Mouse (Mus musculus) brain, embryonic 14.5 days (tissue): Measurements from ENCODE around the gene Plch1.

Experiments
- CTCF ChIP-seq: fragments of 200-500 bp; IDR thresholded peaks from 2 replicates; pipeline ENCODE4 v1.5.1; 2012; ENCODE audit warnings: inconsistent platforms, mild to moderate bottlenecking, moderate library complexity, borderline replicate concordance; ENCODE audit not compliant: insufficient read depth, insufficient read length; ENCODE audit errors: extremely low read depth
- POLR2A ChIP-seq: fragments of 200-500 bp; IDR thresholded peaks from 2 replicates; pipeline ENCODE4 v1.6.1; 2012; ENCODE audit warnings: mild to moderate bottlenecking, inconsistent platforms, borderline replicate concordance; ENCODE audit not compliant: poor library complexity, insufficient read depth, insufficient read length, severe bottlenecking; ENCODE audit errors: extremely low read depth

DNA sequence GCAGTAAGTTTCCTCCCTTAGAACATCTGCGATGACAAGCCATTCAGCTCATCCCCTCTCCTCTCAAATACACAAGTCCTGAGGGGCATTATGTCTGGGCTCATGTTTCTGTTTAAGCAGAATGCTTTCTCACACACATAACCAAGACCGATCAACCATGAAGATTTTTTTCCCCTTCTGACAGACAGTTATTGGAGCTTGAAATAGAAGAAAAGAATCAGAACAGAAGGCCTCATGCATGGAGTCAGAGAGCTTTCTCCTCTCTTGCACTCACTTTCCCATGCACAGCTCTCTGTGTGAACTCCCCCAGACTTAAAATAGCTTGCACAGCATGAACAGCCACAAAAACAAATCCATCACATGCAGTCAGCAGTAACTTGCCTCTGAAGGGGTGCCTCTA lies 159.2 kb downstream of the Plch1 start:
- TF ChIP-seq CTCF, result no peak
- no peak for TF ChIP-seq POLR2A
